Mouse (Mus musculus): ENCODE measurements around the gene Bcap31. TPM values are rescaled to one million over a fixed set of nuclear protein-coding genes. Genes with fewer than 3 reads are reported as not detected.

The Bcap31 gene
- total RNA-seq, 2 experiments from 2014 or later = 54.2 to 63.8 TPM

Other genes with a start within 250 kb of the Bcap31 start
- 10 to 100 TPM; 43.9 to 70.1 TPM for gene Bgn, start 232.6 kb downstream of the Bcap31 start, total RNA-seq (2021)
- gene Atp2b3, start 213.1 kb downstream of the Bcap31 start, total RNA-seq (2021) = 10 to 100 TPM; 10.6 to 10.7 TPM
- gene Dusp9, start 76.8 kb downstream of the Bcap31 start, total RNA-seq (2021) = not detected
- 10 to 100 TPM in 1 of 2 experiments, 1 to 10 TPM in 1; 8.6 to 11.6 TPM for gene Pnck, start 56.1 kb downstream of the Bcap31 start, total RNA-seq (2021)
- gene Slc6a8, start 43.0 kb downstream of the Bcap31 start, total RNA-seq (2021) = 100 to 1,000 TPM; 108 to 141 TPM
- gene Abcd1, start 422 bp upstream of the Bcap31 start, total RNA-seq (2021) = 10 to 100 TPM; 18.7 to 21.2 TPM
- under 1 TPM; 0.68 to 0.69 TPM for gene Plxnb3, start 40.9 kb upstream of the Bcap31 start, total RNA-seq (2021)
- 10 to 100 TPM; 34.1 to 35.2 TPM for gene Srpk3, start 58.2 kb upstream of the Bcap31 start, total RNA-seq (2021)
- 100 to 1,000 TPM; 375 to 389 TPM for gene Idh3g, start 70.7 kb upstream of the Bcap31 start, total RNA-seq (2021)
- gene Ssr4, start 70.9 kb upstream of the Bcap31 start, total RNA-seq (2021) = 10 to 100 TPM; 70.2 to 76.6 TPM
- 1 to 10 TPM in 1 of 2 experiments, under 1 TPM in 1; 0.66 to 1.0 TPM for gene Pdzd4, start 108.8 kb upstream of the Bcap31 start, total RNA-seq (2021)
- gene Avpr2, start 175.9 kb upstream of the Bcap31 start, total RNA-seq (2021) = not detected
- gene L1cam, start 179.9 kb upstream of the Bcap31 start, total RNA-seq (2021) = 1 to 10 TPM; 1.5 to 2.7 TPM
- under 1 TPM; 0.33 to 0.43 TPM for gene Arhgap4, start 205.7 kb upstream of the Bcap31 start, total RNA-seq (2021)
- 10 to 100 TPM; 50.2 to 56.5 TPM for gene Naa10, start 205.8 kb upstream of the Bcap31 start, total RNA-seq (2021)
- gene Renbp, start 214.7 kb upstream of the Bcap31 start, total RNA-seq (2021) = 1 to 10 TPM; 1.6 to 2.0 TPM

Measured in gastrocnemius, adult 18-20 months (tissue).